Mouse (Mus musculus) lung, postnatal 36 days (tissue): Measurements from ENCODE around the gene Olfr878.

Experiments
- DNase-seq: peaks from one replicate; pipeline ENCODE4 v3.0.0; 2022; ENCODE audit warnings: mixed read lengths

The Olfr878 gene

DNA sequence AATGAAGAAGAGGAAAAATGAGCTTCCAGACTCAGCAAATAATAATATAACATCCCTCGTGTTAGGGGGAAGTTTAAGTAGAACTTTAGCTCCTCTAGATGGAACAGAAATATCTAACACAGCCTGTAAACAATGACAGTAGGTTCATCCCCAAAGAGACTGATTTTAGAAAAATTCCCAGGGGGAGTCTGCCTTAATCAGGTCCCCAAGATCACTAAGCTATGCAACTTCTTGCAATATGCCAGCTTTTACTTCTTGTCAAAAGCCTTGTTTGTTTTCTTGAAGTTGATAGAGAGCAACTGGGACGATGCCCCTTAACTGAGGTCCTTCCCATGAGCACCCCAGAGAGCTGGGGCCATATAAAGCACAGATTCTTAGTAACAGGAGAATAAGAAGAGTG, at the start of gene Olfr878:
Gene Olfr878, plus strand, starts transcription at position 301 of the 400 bp plus-strand sequence.
- no peak for DNase-seq

DNA sequence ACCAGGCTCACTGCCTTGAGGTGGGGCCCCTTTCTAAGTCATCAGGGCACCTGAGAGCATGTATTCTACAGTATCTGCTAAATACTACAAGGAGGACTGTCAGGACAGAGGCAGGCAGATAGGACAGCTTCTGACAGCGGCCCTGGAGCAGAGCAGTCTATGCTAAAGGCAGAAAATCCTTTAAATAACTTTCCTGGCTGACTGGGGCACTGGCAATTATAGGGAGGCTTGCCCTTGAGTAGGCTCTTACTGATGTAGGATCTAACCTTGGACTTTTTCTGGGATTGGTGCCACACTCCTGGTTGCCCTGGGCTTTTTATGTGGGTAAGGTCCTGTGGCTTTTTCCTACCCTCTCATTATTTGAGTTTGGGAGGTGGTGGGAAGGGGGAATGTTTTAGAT, 47.4 kb upstream of the Olfr878 start:
- DNase-seq: no peak

DNA sequence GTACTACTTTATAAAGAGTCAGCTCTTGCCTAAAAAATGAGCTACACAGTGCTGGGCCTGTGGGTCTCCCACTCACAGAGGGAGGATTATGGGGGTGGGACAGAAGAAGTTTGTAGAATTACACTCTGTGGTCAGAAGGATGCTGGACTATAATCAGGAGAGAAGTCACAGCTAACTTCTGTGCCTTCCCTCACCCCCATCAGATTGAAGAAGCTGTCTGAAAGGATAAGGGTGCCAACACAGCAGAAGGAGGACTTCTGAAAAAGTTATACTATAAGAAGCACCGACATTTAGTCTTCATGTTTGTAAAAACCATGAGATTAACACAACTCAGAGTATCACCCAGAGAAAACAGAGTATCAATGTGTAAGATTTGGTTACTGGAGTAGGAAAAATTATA, 46.5 kb upstream of the Olfr878 start:
- DNase-seq: no peak

DNA sequence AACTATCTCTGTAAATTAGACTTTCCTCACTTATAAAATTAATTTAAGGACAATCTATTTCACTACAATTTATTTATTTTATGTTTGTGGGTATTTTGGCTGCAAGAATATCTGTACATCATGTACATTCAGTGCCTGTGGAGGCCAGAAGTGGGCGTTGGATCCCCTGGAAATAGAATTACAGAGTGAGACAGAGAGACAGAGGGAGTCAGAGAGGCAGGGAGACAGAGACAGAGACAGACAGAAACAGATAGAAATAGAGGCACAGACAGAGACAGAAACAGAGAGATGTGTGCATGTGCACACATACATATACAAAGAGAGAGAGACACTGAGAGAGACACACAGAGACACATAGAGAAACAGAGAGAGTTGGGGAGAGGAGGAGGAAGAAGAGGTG, 46.1 kb upstream of the Olfr878 start:
- DNase-seq: no peak

DNA sequence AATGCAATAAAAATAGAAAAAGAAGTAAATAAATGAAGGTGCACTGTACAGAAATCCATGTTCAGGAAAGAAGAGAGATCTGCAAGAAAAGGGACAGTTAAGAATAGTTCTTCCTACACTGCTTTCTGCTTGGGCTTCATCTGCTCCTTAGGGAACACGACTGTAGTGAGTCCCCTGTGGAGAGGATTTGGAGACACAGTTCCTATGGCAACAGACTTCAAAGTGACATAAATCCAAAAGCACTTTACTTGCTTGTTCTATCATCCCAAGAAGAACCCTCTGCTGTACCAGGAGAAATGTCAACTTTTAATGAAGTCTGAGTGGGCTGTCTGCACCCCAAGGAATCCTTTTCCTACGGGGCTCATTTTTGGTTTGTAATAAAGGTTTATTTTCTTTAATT, 26.7 kb upstream of the Olfr878 start:
- no peak for DNase-seq

DNA sequence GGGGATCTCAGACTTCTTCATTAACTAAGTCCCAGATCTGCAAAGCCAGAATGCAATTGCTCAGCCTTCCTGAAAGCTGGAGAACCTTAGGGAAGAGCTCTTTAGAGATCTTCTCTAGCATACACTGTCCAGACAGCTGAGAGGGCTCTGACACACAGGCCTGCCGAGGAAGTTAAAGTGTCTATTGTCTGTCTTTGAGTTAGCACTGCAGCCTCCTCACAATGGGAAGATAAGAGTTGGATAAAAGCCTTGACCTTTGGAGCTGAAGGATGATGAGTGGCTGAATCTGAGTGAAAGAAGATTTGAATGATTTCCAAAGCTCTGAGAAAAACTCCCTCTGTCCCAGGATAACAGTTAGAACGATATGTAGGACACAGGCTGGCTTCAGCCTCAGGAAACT, 21.0 kb upstream of the Olfr878 start, which contains the start of gene Olfr145:
Gene Olfr145, plus strand, starts transcription at position 64 of the 400 bp plus-strand sequence.
- DNase-seq: no peak

DNA sequence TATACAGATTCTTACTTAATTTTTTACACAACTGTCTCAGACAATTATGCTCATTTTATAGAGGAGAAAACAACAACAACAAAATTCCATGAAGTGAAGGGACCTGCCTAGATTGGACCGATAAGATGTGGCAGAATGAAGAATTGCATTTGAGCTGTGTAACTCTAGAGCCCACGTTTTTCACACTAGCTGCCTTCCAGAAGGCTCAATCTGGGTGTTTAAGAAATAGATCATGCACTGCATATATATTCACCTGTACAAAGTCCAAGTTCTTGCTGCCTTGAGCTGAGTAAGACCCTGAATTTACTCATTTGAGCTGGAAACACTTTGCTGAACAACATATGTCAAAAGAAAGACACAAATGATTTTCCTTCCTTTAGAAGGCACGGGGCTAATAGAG, 12.1 kb upstream of the Olfr878 start:
- no peak for DNase-seq

DNA sequence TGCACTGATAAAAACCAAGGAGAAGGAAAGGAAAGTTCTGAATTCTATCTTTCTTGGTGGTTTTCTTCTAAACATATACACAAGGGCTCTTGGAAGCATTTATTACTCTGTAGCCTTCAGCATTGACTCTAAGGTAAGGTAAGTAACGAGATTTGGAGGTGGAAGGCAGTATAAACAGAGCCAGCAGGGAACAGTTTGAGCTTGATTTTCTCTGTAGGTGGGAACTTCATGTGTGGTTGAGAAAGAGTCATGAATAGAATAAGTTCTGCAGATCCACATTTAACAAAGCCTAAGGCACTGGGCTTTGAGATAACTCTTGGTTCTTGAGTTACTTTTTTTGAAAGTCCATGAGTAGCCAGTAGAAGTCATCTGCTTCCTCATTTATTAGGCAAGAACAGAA, 378 bp downstream of the Olfr878 start:
- DNase-seq: no peak

DNA sequence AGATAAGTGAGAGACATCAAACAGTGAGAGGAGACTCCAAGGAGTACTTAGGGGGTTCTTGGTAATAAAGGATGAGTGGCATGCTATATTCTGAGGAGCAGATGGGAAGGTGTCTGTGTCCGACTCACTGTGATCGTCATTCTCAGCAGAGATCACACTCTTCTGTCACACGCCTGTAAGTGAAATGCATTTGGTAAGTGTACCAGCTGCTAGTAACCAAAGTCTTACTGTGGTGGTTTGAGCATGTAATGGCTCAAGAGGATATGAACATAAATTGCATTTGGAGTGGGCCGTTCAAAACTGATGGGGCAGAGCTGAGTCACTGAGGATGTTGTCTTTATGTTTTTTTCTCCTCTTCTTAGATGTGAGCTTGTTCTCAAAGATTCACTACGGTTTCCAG, 6.6 kb downstream of the Olfr878 start:
- no peak for DNase-seq

DNA sequence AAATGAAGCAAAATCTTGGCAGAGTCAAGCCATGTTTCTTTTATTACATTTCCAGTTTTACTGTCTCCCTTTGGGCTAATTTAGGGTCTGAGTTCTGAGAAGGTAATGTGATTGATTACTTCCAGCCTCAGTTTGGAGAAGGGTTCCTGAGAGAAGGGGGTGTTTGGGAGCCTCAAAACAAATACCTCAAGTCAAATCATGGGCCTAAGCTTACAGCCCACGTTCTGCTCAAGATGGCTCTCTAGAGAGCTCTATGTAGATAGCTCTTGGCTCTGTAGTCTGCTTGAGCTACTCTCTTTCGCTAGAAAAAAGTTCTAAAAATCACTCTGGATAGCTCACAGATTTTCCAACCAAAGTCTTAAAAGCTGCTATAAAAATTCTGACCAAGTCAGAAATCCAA, 7.8 kb downstream of the Olfr878 start:
- DNase-seq: no peak

DNA sequence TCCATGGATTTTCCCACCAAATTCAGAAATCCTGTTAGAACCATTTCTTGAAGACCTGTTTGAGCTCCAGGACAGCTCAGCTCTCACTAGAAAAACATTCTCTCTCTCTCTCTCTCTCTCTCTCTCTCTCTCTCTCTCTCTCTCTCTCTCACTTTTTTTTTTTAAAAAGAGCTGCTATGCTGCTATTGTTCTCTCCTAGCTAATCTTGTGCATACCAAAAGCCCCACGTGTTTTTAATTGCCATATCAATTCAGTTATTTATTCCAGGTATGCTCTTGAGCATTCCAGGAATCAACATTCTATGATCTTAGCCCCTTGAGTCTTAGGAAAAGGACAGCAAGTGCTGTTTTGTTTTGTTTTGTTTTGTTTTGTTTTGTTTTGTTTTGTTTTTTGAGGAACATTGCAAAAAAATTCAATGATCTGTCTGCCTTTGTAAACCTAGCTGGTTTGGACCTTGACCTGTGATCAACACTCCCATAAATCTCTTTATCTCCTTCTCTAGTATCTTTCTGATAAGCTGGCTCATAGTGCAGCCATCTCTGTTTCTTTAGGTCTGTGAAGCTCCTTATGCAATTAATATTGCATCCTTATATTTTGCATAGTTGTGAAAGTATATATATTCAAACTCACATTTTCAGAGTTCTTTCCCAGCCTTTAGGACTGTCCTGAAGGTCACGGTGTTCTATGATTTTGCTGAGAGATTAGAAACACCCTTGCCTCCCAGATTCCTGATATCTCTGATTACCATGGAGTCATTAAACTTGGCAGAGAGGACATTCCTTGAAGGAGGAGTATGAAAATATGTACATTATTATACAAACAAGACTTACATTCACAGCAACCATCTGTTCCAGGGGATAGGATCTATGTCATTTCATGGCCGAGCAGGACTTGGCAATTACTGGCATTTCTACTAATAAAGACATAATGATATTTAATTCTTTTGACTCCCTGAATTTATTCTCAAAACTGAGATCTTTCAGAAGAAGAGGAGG, 8.7 kb downstream of the Olfr878 start:
- DNase-seq: no peak

DNA sequence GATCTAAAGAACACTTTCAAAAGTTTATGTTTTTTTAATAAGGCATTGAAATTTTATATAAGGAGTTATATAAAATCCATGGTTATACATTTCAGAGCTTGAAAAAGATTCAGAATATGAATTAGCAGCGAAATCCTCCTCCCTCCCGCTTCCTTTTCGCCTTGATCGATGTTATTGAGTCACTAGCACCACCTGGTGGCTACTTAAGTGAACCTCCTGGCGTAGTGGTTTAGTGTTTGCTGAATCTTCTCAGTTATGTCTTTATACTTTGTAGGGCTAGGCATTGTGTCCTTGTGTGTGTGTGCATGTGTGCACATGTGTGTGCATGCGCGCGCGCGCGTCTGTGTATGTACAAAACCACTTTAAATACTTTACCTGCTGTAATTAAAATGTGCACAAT, 14.9 kb downstream of the Olfr878 start:
- peak; percentile 62 for DNase-seq

DNA sequence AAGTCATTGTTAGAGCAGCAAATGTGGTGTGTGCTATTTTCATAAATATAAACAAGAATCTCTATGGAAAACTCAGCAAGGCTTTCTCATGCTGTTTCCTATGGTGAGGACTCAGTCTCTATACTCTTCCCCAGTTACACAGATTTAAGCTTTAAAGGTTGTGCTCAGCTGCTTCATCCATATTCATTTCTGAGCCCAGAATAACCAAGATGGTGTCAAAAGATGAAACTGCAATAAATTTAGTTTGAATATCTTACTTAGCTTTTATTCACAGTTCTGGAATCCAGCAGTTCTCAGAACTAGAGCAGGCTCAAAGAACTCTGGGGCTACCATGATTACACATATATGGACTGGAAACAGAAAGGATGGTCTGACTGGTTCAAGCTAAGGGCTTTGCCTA, 16.5 kb downstream of the Olfr878 start:
- no peak for DNase-seq

DNA sequence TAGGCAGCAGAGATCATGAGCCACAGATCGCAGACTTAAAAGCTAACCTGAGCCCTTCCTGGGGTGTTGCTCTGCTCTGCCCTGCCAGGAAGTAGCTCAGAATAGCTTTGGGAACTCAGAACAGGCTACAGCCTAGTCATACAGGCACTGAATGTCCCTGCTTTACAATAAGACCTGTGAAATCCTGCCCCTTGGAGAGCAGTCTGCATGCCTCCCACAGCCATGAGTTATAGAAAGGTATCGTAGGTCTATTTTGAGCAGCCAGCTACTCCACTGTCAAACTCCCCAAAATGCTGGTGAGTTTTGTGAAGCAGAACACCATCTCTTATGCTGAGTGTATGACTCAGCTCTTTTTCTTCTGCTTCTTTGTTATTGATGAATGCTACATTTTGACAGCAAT, 23.5 kb downstream of the Olfr878 start:
- no peak for DNase-seq
